Mouse (Mus musculus): ENCODE data around the gene Tmem88b. TPM values are rescaled to one million over a fixed set of nuclear protein-coding genes. Genes with fewer than 3 reads are reported as not detected.

Gene Tmem88b
- 0.55 and 1.2 TPM in 2 replicates for polyA plus RNA-seq (2012; rRNA removed)

DNA sequence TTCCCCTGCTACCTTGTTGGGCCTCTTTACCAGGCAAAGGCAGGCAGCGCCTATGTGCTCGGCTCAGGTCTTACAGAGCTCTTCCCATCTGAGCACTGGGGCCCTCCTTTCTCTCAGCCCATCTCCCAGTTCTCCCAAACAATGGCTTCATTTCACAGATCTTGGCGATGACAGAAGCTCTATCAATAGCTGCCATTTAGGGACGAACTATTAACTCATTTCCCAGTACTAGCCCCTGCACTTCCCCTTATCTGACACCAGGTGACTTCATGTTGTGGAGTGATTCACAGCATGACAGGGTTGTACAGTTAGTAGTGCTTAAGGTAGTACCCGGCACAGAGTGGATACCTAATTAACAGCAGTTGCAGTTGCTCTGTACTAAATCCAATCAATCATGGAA lies at the start of gene Tmem88b:
TSS of gene Tmem88b (minus strand) at position 56 of the 400 bp plus-strand sequence.
- WGBS: 80% methylated on average over 5 of the region's 5 CpGs
- DNase-seq (ENCODE audit: low read depth, low spot score): no peak

DNA sequence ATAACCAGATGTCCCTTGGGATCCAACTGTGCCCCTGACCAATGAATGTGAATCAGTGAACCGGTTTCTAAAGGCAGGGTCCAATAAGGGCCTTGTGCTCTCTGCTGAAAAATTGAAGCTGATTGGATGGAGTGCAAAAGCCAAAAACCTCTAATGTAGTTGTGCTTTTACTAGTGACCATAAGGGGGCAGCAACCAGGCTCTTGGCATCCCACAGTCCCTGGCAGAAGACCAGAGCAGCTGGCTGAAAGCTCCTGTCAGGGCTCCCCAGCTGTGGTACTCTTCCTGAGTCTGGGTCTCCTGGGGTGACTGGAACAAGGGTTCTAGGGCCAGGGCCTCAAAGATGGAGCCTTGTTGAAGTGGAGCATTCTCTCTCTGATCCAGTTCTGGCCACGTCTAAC lies 48.2 kb upstream of the Tmem88b start:
- 17% methylated on average over 2 of the region's 2 CpGs for WGBS
- DNase-seq (ENCODE audit: low read depth, low spot score): no peak

DNA sequence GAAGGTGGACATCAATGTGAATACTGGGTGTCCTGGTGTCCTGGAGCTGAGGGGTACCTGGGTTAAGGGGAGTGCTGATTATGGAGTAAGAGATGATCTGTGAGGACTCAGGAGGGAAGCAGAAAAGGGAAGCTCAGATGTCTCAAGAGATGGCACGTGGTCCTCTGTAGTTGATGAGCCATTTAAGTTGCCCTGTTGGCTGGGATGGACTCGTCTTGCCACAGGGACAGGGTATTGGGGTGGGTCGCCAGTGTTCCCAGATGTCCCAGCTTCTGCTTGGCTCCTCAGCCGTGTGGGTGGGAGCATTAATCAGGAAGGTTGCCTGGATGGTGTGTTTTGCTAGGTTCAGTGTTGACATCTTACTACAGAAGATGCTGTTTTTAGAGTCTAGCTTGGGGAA lies 47.6 kb upstream of the Tmem88b start:
- no peak for DNase-seq (ENCODE audit: low read depth, low spot score)
- WGBS: 78% methylated on average over 4 of the region's 4 CpGs

DNA sequence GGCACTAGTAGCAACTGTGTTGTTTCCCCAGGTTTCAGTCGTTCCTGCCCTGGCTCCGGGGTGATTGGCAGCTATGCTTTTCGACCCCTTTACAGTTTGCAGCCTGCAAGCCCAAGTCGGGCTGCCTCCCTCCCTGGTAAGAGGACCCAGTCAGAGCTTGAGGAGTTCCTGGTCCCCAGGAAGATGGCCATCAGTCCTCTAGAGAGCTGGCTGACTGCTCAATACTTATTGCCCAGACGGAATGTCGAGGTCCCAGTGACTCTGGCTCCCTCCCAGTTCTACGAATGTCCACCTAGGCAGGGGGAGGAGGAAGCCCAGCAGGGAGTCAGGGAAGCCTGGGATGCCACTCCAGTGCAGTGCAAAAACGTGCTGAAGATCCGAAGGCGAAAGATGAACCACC lies 46.6 kb upstream of the Tmem88b start:
- no peak for DNase-seq (ENCODE audit: low read depth, low spot score)
- WGBS: 36% methylated on average over 10 of the region's 10 CpGs

DNA sequence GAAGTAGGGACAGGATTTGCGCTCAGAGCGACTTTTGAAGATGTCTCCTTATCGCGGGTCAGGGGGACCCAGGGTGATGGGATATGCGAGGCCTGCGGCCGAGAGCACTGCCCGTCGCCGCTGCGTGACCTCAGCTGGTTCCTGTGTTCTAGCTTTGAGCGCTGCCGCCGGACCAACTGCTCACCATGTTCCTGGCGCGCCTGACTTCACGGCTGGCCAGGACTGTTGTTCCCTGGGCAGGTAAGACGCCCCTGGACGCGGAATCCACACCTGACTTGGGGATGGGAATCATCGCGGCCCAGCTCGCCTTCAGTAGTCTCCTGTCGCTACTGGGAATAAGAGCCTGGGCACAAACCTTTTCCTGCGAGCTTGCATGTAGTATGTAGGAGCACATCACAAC lies 46.2 kb upstream of the Tmem88b start:
- DNase-seq (ENCODE audit: low read depth, low spot score): no peak
- under 1% methylated on average over 25 of the region's 25 CpGs for WGBS

DNA sequence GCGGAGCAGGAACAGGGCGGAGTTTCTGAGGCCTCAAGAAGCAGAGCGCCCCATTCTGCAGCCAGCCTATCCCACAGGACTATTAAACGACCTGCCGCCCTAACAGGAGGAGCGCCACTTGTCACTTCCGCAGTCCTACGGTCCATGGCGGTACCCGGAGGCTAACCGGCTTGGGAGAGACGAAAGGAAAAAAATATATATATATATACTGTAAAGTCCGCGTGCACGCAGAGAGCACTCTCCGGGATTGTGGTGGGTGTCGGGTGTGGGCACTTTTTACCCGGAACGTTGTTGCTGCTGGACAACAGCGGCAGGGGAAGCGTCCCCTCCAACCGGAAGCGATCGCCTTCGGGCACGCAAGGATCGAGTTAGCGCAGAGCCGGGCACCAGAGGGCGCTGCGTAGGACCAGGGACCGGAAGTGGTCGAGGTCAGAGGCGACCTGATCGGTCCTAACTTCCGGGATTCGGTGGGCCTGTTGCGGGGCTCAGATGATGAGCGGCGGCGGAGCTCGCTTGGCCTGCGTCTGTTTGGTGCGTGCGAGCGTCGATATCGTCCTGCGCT lies 45.6 kb upstream of the Tmem88b start, which contains the start of gene Aurkaip1:
TSS of gene Aurkaip1 (plus strand) at position 68 of the 562 bp plus-strand sequence.
- WGBS: under 1% methylated on average over 49 of the region's 49 CpGs

DNA sequence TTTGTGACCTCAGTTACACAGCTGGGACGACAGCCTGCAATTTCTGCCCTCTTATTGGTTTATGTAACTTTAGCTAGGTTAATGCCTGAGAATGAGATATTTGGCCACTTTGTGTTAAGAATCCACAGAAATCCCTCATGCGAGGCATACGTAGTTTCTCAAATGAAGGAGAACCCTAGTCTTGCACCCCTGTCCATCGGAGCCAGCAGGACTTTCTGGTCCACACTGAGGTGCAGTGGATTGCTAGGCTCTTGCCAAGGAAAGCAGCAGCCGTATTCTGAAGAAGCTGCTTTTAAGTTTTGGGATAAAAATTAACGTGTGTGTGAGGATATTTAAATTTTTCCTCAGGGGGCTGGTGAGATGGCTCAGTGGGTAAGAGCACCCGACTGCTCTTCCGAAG lies 44.9 kb upstream of the Tmem88b start:
- 42% methylated on average over 8 of the region's 8 CpGs for WGBS
- DNase-seq (ENCODE audit: low read depth, low spot score): no peak

More for the DNA sequence above, 45.6 kb upstream of the Tmem88b start, which contains the start of gene Aurkaip1:
- DNase-seq (ENCODE audit: low read depth, low spot score): peak; percentile 71

DNA sequence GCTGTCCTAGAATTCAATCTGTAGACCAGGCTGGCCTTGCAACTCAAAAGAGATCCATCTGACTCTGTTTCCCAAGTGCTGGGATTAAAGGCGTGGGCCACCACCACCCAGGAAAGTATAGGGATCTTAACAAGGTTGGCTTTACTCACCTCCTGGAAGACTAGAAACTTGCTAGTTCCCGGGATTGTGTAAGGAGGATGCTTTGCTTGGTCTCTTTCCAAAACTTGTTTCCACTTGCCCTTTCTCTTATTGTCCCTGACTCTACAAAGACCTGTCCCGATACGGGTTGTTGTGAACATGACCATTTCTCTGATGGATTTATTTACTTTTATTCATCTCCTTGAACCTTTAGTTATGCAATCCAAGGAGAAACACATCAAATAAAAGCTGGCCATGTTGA lies 44.2 kb upstream of the Tmem88b start:
- 90% methylated on average over 4 of the region's 4 CpGs for WGBS

DNA sequence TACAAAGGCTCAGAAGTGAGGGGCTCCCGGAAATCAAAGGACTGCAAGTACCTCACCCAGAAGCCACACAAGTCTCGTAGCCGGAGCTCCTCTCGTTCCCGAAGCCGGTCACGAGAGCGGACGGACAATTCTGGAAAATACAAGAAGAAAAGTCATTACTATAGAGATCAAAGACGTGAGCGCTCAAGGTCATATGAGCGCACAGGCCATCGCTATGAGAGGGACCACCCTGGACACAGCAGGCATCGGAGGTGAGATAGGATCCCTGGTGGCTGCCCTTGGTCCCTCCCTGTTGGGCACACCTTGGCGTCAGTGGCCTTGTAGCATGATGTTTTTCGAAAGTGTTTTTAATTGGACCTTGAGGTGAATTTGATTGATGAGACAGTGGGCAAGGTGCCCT lies 37.8 kb upstream of the Tmem88b start:
- WGBS: 93% methylated on average over 16 of the region's 16 CpGs

More for the DNA sequence above, 44.2 kb upstream of the Tmem88b start:
- no peak for DNase-seq (ENCODE audit: low read depth, low spot score)

DNA sequence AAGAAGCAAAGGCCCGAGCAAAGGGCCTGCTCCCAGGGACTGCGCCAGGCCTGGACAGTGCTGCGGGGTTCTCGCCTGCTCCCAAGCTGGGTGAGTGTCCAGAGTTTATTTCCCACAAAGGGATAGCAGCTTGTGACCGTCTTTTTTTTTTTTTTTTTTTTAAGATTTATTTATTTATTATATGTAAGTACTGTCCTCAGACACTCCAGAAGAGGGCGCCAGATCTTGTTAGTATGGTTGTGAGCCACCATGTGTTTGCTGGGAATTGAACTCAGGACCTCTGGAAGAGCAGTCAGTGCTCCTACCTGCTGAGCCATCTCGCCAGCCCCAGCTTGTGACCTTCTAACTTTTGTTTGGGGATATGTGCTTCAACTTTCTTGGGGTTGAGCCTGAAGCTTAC lies 35.4 kb upstream of the Tmem88b start:
- no peak for DNase-seq (ENCODE audit: low read depth, low spot score)
- 65% methylated on average over 7 of the region's 7 CpGs for WGBS

More for the DNA sequence above, 37.8 kb upstream of the Tmem88b start:
- DNase-seq (ENCODE audit: low read depth, low spot score): no peak

DNA sequence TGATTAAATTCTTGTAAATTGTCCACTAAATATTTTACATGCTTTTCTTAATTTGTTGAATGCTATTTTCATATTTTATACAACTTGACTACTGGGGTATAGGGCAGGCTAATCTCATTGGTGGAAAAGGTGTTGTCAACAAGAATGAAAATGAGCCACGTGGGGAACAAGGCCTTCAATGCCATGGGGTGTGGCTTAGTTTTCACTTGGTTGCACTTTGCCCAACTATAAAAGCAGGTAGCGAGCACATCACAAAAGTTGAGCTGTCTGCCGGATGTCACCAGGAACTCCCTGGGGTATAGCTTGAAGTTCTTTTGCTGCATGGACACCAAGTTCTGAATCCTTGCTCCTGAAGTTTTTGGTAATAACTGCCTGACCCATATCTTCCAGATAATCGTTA lies 31.9 kb upstream of the Tmem88b start:
- 37% methylated on average over 4 of the region's 4 CpGs for WGBS
- peak; percentile 62 for DNase-seq (ENCODE audit: low read depth, low spot score)

DNA sequence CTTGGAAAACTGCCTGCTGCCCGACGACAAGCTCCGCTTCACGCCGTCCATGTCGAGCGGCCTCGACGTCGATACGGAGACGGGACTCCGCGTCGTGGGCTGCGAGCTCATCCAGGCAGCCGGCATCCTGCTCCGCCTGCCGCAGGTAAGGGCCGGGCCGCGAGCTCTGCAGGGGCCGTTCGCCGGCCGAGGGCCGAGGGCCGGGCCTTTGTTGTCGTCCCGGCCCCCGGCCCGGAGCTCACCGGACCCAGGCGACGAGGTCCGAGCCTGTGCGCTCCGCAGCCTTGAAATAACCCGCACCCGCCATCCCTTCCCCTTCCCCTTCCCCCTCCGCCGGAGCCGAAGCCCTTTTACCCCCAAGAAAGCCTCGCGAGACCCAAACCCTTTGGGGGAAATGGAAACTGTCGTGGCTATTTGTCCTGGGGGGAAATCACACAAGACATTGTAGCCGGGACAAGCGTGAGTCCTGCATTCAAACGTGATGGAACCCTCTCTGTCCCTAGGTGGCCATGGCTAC lies 27.0 kb upstream of the Tmem88b start:
- DNase-seq (ENCODE audit: low read depth, low spot score): no peak
- WGBS: under 1% methylated on average over 49 of the region's 49 CpGs

DNA sequence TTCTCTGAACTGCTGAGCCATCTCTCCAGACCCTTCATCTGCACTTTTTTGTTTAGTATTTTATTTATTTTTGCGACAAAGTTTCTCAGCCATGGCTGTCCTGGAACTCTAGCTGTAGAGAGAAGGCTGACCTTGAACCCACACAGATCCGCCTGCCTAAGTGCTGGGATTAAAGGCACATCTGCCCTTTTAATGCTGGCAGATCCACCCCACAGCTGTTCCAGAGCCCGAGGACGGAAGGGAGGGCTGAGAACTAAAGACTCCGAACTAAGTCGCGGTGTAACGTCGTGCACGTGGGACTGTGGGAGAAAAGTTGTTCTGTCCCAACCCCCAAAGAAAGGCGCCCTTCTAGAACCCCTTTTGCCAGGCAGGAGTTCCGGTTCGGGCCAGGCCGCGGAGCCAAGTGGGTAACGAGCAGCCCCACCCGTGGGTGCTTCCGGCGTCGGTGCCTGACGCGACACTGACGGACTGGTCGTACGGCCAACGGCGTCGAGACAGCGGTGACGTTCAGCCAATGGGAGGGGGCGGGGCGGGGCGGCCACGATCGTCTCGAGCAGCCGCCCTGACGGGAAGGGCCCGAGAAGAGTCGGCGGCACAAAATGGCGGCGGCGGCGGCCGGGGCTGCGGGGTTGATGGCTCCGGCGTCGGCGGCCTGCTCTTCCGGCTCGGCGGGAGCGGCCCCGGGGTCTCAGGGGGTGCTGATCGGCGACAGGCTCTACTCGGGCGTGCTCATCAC lies 26.4 kb upstream of the Tmem88b start, which contains the start of gene Ccnl2:
TSS of gene Ccnl2 (plus strand) at position 561 of the 736 bp plus-strand sequence.
- under 1% methylated on average over 60 of the region's 60 CpGs for WGBS
- peak; percentile 73 for DNase-seq (ENCODE audit: low read depth, low spot score)

DNA sequence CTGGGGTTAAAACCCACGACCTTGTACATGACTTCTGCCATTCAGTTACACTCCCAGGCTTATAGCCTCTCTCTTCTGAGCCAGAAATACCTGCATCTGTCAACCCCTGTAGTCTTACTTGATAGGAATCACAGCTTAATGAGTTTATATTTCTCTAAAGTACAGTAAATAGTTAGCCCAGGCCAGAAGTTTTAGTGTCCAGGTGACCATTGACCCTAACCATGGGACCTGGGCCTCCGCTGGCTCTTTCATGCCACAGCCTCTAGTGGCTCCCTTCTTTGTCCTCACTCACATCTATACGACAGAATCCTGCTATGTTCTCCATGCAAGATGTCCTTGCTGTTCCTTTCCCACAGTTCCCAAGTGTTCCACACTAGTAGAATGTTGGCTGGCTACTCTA lies 22.2 kb upstream of the Tmem88b start:
- 83% methylated on average over 3 of the region's 3 CpGs for WGBS
- no peak for DNase-seq (ENCODE audit: low read depth, low spot score)

DNA sequence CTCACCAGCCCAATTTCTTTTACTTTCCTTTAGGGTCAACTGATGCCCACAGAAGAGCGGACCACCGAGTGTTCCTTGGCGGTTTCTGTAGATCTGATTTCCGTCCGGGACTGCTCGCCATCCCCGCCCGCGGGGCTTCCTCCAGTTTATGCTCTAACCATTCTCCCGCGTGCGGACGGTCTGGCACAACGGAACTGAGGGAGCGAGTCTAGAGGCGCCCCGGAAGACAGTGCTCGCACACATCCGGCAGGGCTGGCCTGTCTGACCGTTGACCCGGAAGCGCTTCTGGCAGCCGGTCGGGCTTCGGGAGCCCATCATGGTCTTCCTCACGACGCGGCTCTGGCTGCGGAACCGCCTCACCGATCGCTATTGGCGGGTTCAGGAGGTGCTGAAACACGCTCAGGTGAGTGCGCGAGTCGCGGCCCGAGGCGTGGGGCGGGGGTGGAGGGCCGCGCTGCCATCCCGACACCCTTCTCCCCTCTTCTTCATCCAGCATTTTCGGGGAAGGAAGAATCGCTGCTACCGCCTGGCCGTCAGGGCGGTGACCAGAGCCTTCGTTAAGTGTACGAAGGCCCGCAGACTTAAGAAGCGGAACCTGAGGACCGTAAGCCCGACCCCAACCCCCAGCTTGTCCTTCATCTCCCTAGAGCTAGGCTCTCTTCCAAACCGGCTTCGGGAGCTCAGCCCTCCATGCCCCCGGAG lies 17.8 kb upstream of the Tmem88b start:
- peak; percentile 68 for DNase-seq (ENCODE audit: low read depth, low spot score)
- under 1% methylated on average over 58 of the region's 58 CpGs for WGBS

DNA sequence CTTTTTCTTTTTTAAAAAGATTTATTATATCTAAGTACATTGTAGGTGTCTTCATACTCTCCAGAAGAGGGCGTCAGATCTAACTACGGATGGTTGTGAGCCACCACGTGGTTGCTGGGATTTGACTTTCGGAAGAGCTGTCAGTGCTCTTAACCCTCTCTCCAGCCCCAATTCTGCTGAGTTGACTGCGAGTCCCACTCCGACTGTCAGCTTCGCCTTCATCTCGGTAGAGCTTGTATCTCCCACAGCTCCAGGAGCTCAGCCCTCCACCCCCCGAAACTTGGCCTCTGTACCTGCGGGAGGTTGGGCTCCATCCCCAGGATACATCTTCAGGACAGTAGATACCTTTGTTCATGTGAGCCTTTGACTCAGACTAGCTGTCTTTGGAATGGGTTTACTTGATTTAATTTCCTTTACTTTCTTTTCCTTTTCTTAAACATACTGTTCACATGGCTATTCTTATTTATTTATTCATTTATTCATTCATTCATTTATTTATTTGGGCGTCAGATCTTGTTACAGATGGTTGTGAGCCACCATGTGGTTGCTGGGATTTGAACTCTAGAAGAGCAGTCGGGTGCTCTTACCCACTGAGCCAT lies 17.2 kb upstream of the Tmem88b start, which contains the start of gene Mrpl20:
TSS of gene Mrpl20 (plus strand) at position 138 of the 599 bp plus-strand sequence.
- no peak for DNase-seq (ENCODE audit: low read depth, low spot score)
- WGBS: 10% methylated on average over 12 of the region's 12 CpGs

DNA sequence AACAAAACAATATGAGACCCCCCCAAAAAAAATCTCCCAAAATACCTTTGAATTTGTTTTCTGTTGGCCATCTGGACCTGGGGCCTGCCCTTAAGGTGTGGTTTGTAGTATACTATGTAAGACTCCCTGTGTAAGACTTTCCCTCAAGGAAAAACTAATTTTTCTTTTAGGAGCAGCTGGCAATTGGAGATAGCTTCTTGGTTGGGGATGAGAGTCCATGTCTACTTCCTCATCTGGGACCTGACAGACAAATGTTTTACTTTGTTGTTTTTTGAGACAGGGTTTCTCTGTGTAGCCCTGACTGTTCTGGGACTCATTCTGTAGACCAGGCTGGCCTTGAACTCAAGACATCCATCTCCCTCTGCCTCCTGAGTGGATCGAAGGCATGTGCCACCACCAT lies 16.4 kb upstream of the Tmem88b start:
- no peak for DNase-seq (ENCODE audit: low read depth, low spot score)
- WGBS: 100% methylated on average over 1 of the region's 1 CpGs

DNA sequence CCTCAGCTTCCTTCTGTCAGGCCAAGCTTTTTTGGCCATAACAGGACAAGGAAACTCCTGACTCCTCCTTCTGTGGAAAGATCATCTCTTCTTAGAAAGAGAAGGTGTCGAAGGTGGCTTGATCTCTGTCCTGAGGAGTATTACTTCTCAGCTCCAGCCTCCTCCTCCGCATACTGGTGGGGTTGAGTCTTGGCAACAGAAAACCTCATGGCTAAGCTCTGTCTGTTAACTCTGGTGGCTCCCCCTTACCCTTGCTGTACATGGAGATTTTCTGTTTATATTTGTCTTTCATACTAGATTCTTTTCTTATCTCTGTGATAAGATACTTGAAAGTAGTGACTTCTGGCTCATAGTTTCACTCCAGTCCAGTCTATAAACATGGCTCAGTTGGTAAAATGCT lies 8.1 kb upstream of the Tmem88b start:
- 76% methylated on average over 2 of the region's 2 CpGs for WGBS
- DNase-seq (ENCODE audit: low read depth, low spot score): no peak

DNA sequence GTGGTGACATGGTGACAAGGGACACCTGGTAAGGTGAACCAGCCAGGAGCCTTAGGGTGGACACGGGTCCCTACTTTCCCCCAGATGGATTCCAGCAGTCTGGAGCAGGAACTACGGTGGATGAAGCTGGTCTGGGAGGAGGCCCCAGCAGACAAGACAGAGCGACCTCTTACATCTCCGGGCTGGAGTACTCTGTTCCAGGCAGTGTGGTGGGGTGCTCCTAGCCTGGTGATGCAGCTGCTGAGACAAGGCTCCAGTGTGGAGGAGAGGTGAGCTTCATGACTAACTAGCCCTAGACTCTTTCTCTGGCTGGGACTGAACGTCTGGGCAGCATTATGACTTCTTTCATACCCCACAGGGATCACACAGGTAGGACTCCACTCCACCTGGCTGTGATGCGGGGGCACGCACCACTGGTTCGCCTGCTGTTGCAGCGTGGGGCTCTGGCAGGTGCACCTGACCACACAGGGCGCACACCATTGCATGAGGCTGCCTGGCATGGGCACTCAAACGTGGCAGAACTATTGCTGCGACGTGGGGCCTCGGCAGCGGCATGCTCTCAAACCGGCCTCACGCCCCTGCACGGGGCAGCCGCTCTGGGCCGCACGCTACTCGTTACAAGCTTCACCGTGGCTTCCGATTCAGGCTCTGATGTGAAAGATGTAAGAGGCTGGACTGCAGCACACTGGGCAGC lies 5.7 kb upstream of the Tmem88b start:
- no peak for DNase-seq (ENCODE audit: low read depth, low spot score)
- 79% methylated on average over 24 of the region's 24 CpGs for WGBS
